Mouse (Mus musculus): ENCODE data around the gene Dicer1. TPM values are rescaled to one million over a fixed set of nuclear protein-coding genes. Genes with fewer than 3 reads are reported as not detected.
"Not testable (repeated sequence)": the region's sequence is repeated elsewhere in the genome, so short reads cannot be mapped to it uniquely, and the experiment has no call there.

Gene Dicer1
- polyA plus RNA-seq, 1 experiment from 2014 or later: 40.3 TPM

DNA sequence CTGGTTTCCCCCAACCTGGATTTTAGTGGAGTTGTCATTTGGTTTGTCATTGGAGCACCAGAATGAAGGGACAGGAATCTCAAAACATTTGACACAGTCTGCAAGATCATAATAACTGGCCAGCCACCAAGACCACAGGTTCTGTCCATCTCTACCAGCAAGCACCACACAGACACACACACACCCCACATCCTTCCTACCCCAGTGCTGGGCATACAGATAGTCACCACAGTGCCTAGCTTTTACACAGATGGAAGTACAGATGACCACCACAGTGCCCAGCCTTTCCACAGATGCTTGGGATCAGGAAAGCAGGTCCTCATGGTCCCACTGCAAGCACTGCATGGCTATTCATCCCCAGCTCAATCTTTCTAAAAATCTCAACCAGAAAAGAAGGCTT lies 18.6 kb downstream of the Dicer1 start:
- Histone ChIP-seq H3K27me3 (replicated peaks; ENCODE audit: control insufficient read depth, insufficient read depth, low read length) (no peaks in the 10 kb centered on the region), H3K4me3 (replicated peaks; ENCODE audit: low read length) (no peak overlapping the region), H3K9ac (replicated peaks; ENCODE audit: low read depth, low read length) (no peak overlapping the region), H3K27ac (ENCODE audit: low read length) (no peak overlapping the region), H3K36me3 (ENCODE audit: control insufficient read depth, insufficient read depth) (peaks cover 7% of the 10 kb centered on the region), H3K4me2 (ENCODE audit: low read length) (no peak overlapping the region), H3K4me1 (replicated peaks; ENCODE audit: control insufficient read depth, insufficient read depth, low read length) (peaks cover 22% of the 10 kb centered on the region), H3K9me3 (ENCODE audit: control insufficient read depth, low read length) (no peaks in the 10 kb centered on the region)
- ATAC-seq: no peak

DNA sequence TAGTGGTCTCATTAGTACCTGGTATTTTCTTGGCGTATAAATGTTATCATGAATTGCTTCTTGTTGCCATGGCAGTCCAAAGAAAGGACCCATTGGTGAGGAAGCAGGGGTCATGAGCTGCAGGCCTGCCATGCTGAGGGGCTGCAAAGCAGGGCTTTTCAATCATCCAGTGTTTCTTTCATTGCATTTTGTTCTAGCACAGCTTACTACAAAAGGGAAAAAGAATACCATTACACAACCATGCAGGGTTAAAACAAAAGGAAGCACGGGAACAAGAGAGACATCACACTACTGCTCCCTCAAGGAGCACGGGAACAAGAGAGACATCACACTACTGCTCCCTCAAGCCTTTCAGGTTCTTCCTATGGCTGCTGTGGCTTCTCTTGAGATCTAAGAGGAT lies 20.0 kb downstream of the Dicer1 start:
- Histone ChIP-seq H3K4me3 (replicated peaks; ENCODE audit: low read length) (no peak overlapping the region), H3K9me3 (ENCODE audit: control insufficient read depth, low read length) (no peaks in the 10 kb centered on the region), H3K27me3 (replicated peaks; ENCODE audit: control insufficient read depth, insufficient read depth, low read length) (no peaks in the 10 kb centered on the region), H3K27ac (ENCODE audit: low read length) (no peak overlapping the region), H3K4me2 (ENCODE audit: low read length) (no peak overlapping the region), H3K9ac (replicated peaks; ENCODE audit: low read depth, low read length) (no peak overlapping the region), H3K36me3 (ENCODE audit: control insufficient read depth, insufficient read depth) (peaks cover 11% of the 10 kb centered on the region), H3K4me1 (replicated peaks; ENCODE audit: control insufficient read depth, insufficient read depth, low read length) (peaks cover 14% of the 10 kb centered on the region)
- ATAC-seq: peak; percentile 58
- 6% methylated on average over 3 of the region's 3 CpGs for WGBS

DNA sequence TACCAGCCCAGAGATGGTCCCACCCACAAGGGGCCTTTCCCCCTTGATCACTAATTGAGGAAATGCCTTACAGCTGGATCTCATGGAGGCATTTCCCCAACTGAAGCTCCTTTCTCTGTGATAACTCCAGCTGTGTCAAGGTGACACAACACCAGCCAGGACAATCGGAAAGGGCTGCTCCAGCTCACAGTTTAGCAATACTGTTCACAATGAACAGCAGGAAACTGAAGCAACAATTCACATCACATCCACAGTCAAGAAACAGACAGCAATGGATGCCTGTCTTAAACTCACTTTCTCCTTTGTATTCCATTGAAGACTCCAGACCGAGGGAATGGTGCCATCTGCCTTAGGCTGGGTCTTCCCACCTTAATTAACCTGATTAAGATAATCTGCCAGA lies 25.3 kb downstream of the Dicer1 start:
- H3K4me3 ChIP-seq (replicated peaks; ENCODE audit: low read length); H3K4me1 ChIP-seq (replicated peaks; ENCODE audit: control insufficient read depth, insufficient read depth, low read length); H3K27me3 ChIP-seq (replicated peaks; ENCODE audit: control insufficient read depth, insufficient read depth, low read length); H3K9me3 ChIP-seq (ENCODE audit: control insufficient read depth, low read length); ATAC-seq; H3K4me2 ChIP-seq (ENCODE audit: low read length); H3K9ac ChIP-seq (replicated peaks; ENCODE audit: low read depth, low read length); H3K27ac ChIP-seq (ENCODE audit: low read length): not testable (repeated sequence)
- H3K36me3 ChIP-seq (ENCODE audit: control insufficient read depth, insufficient read depth): peaks cover 23% of the 10 kb centered on the region
- WGBS: 73% methylated on average over 2 of the region's 2 CpGs

DNA sequence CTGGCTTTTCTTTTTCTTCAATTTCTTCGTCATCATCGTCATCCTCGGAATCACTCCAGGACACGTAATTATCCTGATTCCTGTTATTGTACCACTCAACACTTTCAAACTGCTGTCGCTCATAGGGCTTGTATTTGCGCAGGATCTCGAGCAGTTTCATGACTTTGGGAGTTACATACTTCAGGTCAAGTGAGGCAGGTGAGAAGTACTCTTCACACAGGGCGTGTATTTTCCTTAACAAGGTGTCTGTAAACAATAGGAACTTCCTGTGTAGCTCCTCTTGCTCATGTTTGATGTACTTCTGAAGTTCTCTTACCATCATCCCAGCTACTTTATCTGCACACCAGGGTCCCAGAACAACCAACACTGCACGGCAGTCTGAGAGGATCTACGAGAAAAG lies 29.7 kb downstream of the Dicer1 start:
- Histone ChIP-seq H3K4me1 (replicated peaks; ENCODE audit: control insufficient read depth, insufficient read depth, low read length) (peaks cover 5% of the 10 kb centered on the region; the same call in 1 of the 2 replicates), H3K36me3 (ENCODE audit: control insufficient read depth, insufficient read depth) (peaks cover 15% of the 10 kb centered on the region), H3K27ac (ENCODE audit: low read length) (no peak overlapping the region), H3K4me3 (replicated peaks; ENCODE audit: low read length) (no peak overlapping the region), H3K9me3 (ENCODE audit: control insufficient read depth, low read length) (no peaks in the 10 kb centered on the region), H3K4me2 (ENCODE audit: low read length) (no peak overlapping the region), H3K9ac (replicated peaks; ENCODE audit: low read depth, low read length) (no peak overlapping the region), H3K27me3 (replicated peaks; ENCODE audit: control insufficient read depth, insufficient read depth, low read length) (no peaks in the 10 kb centered on the region)
- WGBS: 94% methylated on average over 10 of the region's 10 CpGs
- ATAC-seq: no peak

DNA sequence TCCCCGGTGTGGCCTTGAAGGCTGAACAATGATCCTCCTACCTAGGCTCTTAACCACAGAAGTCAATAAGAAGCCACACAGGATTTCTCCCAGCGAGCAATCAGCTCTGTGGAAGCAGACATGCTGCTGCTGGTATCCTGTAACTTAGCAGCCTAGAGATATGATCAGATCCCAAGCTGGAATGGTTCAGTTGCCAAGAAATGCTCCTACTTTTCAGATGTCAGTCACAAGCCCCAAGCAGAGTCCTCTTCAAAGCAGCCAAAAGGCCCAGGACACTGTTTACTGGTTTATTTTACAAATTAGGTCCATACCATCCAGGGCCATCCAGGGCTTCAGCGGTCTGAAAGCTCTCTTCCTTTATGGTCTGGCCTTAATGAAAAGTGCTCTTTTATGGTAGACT lies 30.7 kb downstream of the Dicer1 start:
- peaks cover 12% of the 10 kb centered on the region for H3K36me3 ChIP-seq (ENCODE audit: control insufficient read depth, insufficient read depth)

DNA sequence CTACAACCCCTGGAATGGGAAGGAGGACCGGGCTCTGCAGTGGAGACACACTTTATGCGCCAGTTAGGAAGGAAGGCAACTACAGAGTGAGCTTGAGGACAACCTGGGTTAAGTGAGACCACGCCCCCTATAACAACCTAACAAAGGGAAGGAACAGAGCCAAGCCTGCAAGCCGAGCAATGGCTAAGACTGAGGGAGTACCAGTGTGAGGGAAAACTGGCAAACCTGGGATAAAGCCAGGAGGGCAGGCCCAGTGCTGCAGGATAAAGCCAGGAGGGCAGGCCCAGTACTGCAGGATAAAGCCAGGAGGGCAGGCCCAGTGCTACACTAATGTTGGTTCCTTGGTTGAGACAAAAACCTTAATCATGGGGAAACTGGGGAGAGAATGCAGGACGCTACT lies 32.8 kb downstream of the Dicer1 start:
- Histone ChIP-seq H3K9me3 (ENCODE audit: control insufficient read depth, low read length) (no peaks in the 10 kb centered on the region), H3K4me2 (ENCODE audit: low read length) (no peak overlapping the region), H3K9ac (replicated peaks; ENCODE audit: low read depth, low read length) (no peak overlapping the region), H3K27me3 (replicated peaks; ENCODE audit: control insufficient read depth, insufficient read depth, low read length) (no peaks in the 10 kb centered on the region), H3K36me3 (ENCODE audit: control insufficient read depth, insufficient read depth) (peaks cover 12% of the 10 kb centered on the region), H3K4me1 (replicated peaks; ENCODE audit: control insufficient read depth, insufficient read depth, low read length) (peaks cover 5% of the 10 kb centered on the region; the same call in 1 of the 2 replicates), H3K27ac (ENCODE audit: low read length) (no peak overlapping the region), H3K4me3 (replicated peaks; ENCODE audit: low read length) (no peak overlapping the region)
- peak; percentile 58 for ATAC-seq
- WGBS: 74% methylated on average over 5 of the region's 5 CpGs

More for the DNA sequence above, 30.7 kb downstream of the Dicer1 start:
- Histone ChIP-seq H3K27me3 (replicated peaks; ENCODE audit: control insufficient read depth, insufficient read depth, low read length) (no peaks in the 10 kb centered on the region), H3K4me2 (ENCODE audit: low read length) (no peak overlapping the region), H3K9ac (replicated peaks; ENCODE audit: low read depth, low read length) (no peak overlapping the region), H3K27ac (ENCODE audit: low read length) (no peak overlapping the region), H3K4me3 (replicated peaks; ENCODE audit: low read length) (no peak overlapping the region), H3K4me1 (replicated peaks; ENCODE audit: control insufficient read depth, insufficient read depth, low read length) (peaks cover 5% of the 10 kb centered on the region; the same call in 1 of the 2 replicates), H3K9me3 (ENCODE audit: control insufficient read depth, low read length) (no peaks in the 10 kb centered on the region)
- WGBS: 86% methylated on average over 3 of the region's 3 CpGs
- ATAC-seq: no peak

DNA sequence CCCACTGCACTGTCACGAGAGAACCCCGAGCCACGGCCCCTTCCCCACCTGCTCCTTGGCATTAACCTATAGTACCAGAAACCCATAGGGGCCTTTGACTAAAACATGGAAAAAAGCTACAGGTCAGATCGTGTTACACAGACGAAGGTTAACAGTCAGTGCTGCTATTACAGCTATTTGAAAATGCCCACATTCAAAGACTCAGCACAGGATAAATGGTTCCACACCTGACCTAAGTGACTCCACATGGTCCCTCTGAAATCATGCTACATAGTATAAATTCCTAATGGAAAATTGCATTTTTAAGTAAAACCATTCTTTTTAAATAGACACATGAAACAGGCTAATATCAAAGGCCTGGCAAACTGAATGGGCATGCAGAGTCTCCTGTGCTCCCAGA lies 35.3 kb downstream of the Dicer1 start:
- peaks cover 5% of the 10 kb centered on the region; the same call in 1 of the 2 replicates for H3K4me1 ChIP-seq (replicated peaks; ENCODE audit: control insufficient read depth, insufficient read depth, low read length)
- no peak overlapping the region for H3K9ac ChIP-seq (replicated peaks; ENCODE audit: low read depth, low read length)
- no peak overlapping the region for H3K4me3 ChIP-seq (replicated peaks; ENCODE audit: low read length)
- no peaks in the 10 kb centered on the region for H3K9me3 ChIP-seq (ENCODE audit: control insufficient read depth, low read length)
- peaks cover 14% of the 10 kb centered on the region for H3K36me3 ChIP-seq (ENCODE audit: control insufficient read depth, insufficient read depth)
- no peak overlapping the region for H3K4me2 ChIP-seq (ENCODE audit: low read length)
- ATAC-seq: no peak
- WGBS: 88% methylated on average over 5 of the region's 5 CpGs
- no peaks in the 10 kb centered on the region for H3K27me3 ChIP-seq (replicated peaks; ENCODE audit: control insufficient read depth, insufficient read depth, low read length)
- no peak overlapping the region for H3K27ac ChIP-seq (ENCODE audit: low read length)

DNA sequence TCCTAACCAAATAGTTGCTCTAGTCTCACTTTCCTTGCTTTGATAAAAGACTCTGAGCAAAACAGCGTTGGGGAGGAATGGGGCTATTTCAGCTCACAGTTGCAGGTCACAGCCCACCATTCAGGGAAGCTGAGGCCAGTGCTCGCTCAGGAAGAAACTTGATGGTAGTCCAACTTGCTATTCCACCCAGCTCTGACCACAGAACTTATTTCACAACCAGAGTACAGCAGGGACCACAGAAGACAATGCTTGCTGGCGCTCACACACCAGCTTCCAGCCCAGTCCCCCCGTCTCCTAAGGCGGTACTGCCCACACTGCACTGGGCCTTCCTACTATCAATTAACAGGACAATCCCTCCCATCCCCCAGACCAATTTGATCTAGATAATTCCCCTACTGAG lies 36.3 kb downstream of the Dicer1 start:
- Histone ChIP-seq H3K4me2 (ENCODE audit: low read length) (no peak overlapping the region), H3K9me3 (ENCODE audit: control insufficient read depth, low read length) (no peaks in the 10 kb centered on the region), H3K4me1 (replicated peaks; ENCODE audit: control insufficient read depth, insufficient read depth, low read length) (peaks cover 5% of the 10 kb centered on the region; the same call in 1 of the 2 replicates), H3K27ac (ENCODE audit: low read length) (no peak overlapping the region), H3K27me3 (replicated peaks; ENCODE audit: control insufficient read depth, insufficient read depth, low read length) (no peaks in the 10 kb centered on the region), H3K4me3 (replicated peaks; ENCODE audit: low read length) (no peak overlapping the region), H3K36me3 (ENCODE audit: control insufficient read depth, insufficient read depth) (peaks cover 14% of the 10 kb centered on the region), H3K9ac (replicated peaks; ENCODE audit: low read depth, low read length) (no peak overlapping the region)
- ATAC-seq: no peak
- whole genome bisulfite sequencing: 86% methylated on average over 5 of the region's 5 CpGs

DNA sequence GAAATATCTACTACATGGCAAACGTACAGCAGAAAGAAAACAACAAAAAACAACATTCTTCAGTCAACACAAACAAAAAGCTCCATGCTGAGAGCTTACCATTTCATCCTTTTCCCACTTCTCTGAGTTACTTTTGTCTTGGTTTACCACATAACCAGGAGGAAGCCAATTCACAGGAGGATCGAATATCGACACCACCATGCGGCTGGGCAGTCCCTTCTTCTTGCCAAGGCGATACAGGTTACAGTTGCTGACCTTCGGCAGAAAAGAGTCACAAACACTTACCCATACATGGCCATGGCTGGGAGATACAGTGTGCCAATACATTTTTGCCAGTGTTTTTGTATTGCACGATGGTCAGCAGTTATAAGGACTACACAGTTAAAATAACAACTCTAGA lies 51.5 kb downstream of the Dicer1 start:
- no peak overlapping the region for H3K9ac ChIP-seq (replicated peaks; ENCODE audit: low read depth, low read length)
- H3K36me3 ChIP-seq (ENCODE audit: control insufficient read depth, insufficient read depth): peaks cover 52% of the 10 kb centered on the region
- WGBS: 69% methylated on average over 7 of the region's 7 CpGs
- ATAC-seq: no peak
- peaks cover 3% of the 10 kb centered on the region; the same call in 1 of the 2 replicates for H3K4me1 ChIP-seq (replicated peaks; ENCODE audit: control insufficient read depth, insufficient read depth, low read length)
- no peaks in the 10 kb centered on the region for H3K9me3 ChIP-seq (ENCODE audit: control insufficient read depth, low read length)
- no peak overlapping the region for H3K4me2 ChIP-seq (ENCODE audit: low read length)
- no peak overlapping the region for H3K4me3 ChIP-seq (replicated peaks; ENCODE audit: low read length)
- H3K27ac ChIP-seq (ENCODE audit: low read length): no peak overlapping the region
- no peaks in the 10 kb centered on the region for H3K27me3 ChIP-seq (replicated peaks; ENCODE audit: control insufficient read depth, insufficient read depth, low read length)

DNA sequence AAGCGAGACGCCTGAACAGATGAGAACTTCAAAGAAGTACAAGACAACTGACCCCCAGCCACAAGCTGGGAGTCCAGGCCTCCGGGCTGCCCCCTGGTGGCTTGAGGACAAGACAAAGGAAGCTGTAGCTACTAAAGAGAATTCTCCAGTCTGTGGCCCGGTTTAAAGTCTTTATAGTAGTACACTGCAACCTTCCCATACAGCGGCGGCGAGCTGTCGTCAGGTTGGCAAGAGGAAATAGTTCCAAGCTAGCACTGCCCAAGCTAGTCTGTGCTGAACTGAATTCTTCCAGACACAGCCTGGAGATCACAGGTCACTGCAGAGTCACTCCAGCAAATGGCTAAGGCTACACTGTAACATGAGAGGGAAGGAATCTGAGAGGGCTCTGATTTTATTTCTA lies 52.0 kb downstream of the Dicer1 start:
- 45% methylated on average over 8 of the region's 8 CpGs for WGBS
- peaks cover 51% of the 10 kb centered on the region for H3K36me3 ChIP-seq (ENCODE audit: control insufficient read depth, insufficient read depth)
- H3K4me3 ChIP-seq (replicated peaks; ENCODE audit: low read length): no peak overlapping the region
- no peak overlapping the region for H3K27ac ChIP-seq (ENCODE audit: low read length)
- peaks cover 3% of the 10 kb centered on the region; the same call in 1 of the 2 replicates for H3K4me1 ChIP-seq (replicated peaks; ENCODE audit: control insufficient read depth, insufficient read depth, low read length)
- peak; percentile 43; the same call in 1 of the 2 replicates for ATAC-seq
- H3K9ac ChIP-seq (replicated peaks; ENCODE audit: low read depth, low read length): no peak overlapping the region
- no peaks in the 10 kb centered on the region for H3K9me3 ChIP-seq (ENCODE audit: control insufficient read depth, low read length)
- no peaks in the 10 kb centered on the region for H3K27me3 ChIP-seq (replicated peaks; ENCODE audit: control insufficient read depth, insufficient read depth, low read length)
- H3K4me2 ChIP-seq (ENCODE audit: low read length): no peak overlapping the region
